Mouse (Mus musculus) thymus, postnatal 36 days (tissue): ENCODE results near the gene Olfr1188.
"Not testable (repeated sequence)": the region's sequence is repeated elsewhere in the genome, so short reads cannot be mapped to it uniquely, and the experiment has no call there.

ENCODE experiments used
- DNase-seq, 2 experiments: peaks; one replicate each; pipeline ENCODE4 v3.0.0; 2022; ENCODE audit warnings: mixed read lengths in 2 of 2

Olfr1188 gene

GRCm38 (mm10) chr2:88556635-88557034 lies at the start of gene Olfr1188:
Gene Olfr1188 (plus strand): TSS chr2:88556935.
- no peak for DNase-seq

GRCm38 (mm10) chr2:88518251-88518650 lies 38.5 kb upstream of the Olfr1188 start, which contains the start of gene Olfr1186:
Gene Olfr1186 (plus strand): TSS chr2:88518551.
- no peak for DNase-seq

- no peak for DNase-seq
These were observed 31.0 kb upstream of the Olfr1188 start for GRCm38 (mm10) chr2:88525720-88526119.

GRCm38 (mm10) chr2:88572696-88573095 lies 16.0 kb downstream of the Olfr1188 start:
- DNase-seq: not testable (repeated sequence)

- DNase-seq: no peak
These were observed 29.4 kb downstream of the Olfr1188 start, which contains the start of gene Olfr1189 for GRCm38 (mm10) chr2:88586154-88586553. Gene Olfr1189 (plus strand): TSS chr2:88586454.
